Comparison of ENCODE assay signal across 12 mouse cellular contexts in the genomic region with DNA sequence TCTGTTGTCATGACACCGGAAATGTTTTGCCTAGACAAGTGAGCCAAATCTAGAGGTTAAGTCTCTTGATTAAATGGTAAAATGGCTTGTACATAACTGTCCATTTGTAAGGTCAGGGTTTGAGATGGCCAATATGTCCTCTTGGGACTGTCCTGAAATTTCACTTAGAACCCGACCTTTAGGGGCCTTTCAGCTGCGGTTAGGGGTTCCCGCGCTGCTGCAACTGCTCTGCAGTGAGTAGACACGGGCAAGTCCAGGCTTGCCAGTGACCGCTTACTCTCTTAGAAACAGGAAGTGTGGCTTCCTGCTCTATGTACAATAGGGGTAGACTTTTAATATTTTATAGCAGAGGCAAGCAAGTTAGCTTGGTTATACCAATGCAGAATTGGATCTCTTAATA. TPM values are rescaled to one million over a fixed set of nuclear protein-coding genes. Genes with fewer than 3 reads are reported as not detected.
DNase-seq lines count a peak whose midpoint lies in the region; ATAC-seq and TF ChIP-seq lines count a peak whose summit lies in the region.
"Had no signal": no experiment of that assay in that cellular context is flagged by ENCODE, and none has a peak within 500 bp of the region (broad histone marks: within the 10 kb centered on the region; RNA-seq: fewer than 3 reads in every experiment).

No protein-coding gene starts in this region.

- no peaks in the 10 kb centered on the region for H3K27me3 ChIP-seq in spleen, adult 2 months (ENCODE audit: control insufficient read depth, insufficient read depth, low read length)
- no peaks in the 10 kb centered on the region for H3K27me3 ChIP-seq in forebrain, embryonic 11.5 days (ENCODE audit: control insufficient read depth, insufficient read depth, low read length)

- no peak overlapping the region for H3K9ac ChIP-seq in forebrain, embryonic 11.5 days (ENCODE audit: low read length)

- no peak overlapping the region for H3K4me3 ChIP-seq in gastrocnemius, adult 2 months
- H3K4me3 ChIP-seq in spleen, adult 2 months (ENCODE audit: extremely low read depth, insufficient read depth, insufficient read length): no peak overlapping the region
- no peak overlapping the region for H3K4me3 ChIP-seq in forebrain, embryonic 11.5 days (ENCODE audit: low read depth, low read length)
- H3K4me3 ChIP-seq: midbrain, embryonic 10.5 days had no signal

- H3K9me3 ChIP-seq in forebrain, embryonic 11.5 days (ENCODE audit: control insufficient read depth, low read length): no peaks in the 10 kb centered on the region
- H3K9me3 ChIP-seq: midbrain, embryonic 10.5 days had no signal

- H3K4me2 ChIP-seq in forebrain, embryonic 11.5 days (ENCODE audit: low read depth, low read length, severe bottlenecking): no peak overlapping the region

- TF ChIP-seq POLR2A in spleen, adult 2 months (IDR thresholded peaks at IDR 0.05; ENCODE audit: low read depth, low read length): no peak

- peaks cover 22% of the 10 kb centered on the region for H3K36me3 ChIP-seq in spleen, adult 2 months (ENCODE audit: control insufficient read depth, insufficient read depth, low read length)
- H3K36me3 ChIP-seq in forebrain, embryonic 11.5 days (ENCODE audit: control insufficient read depth, insufficient read depth, low read length): no peaks in the 10 kb centered on the region; the same call in 1 of the 2 replicates

- no peak for DNase-seq in gastrocnemius, adult 2 months
- no peak for DNase-seq in gastrocnemius, postnatal 10 days
- peak in 1 of 2 experiments; percentile 18 for DNase-seq in spleen, adult 2 months (ENCODE audit: low read depth in 1 of 2, low spot score in 2 of 2)
- no peak for DNase-seq in spleen, postnatal 10 days (ENCODE audit: low spot score in 2 of 2)
- peak; percentile 35 for DNase-seq in liver
- DNase-seq in cerebellum, postnatal 10 days: no peak
- no peak for DNase-seq in forebrain, embryonic 11.5 days (ENCODE audit: low spot score)
- DNase-seq: heart, postnatal 10 days; kidney, adult 18-20 months had no signal

- ATAC-seq in neutrophil, adult 5-6 weeks (ENCODE audit: extremely low read depth, insufficient number of reproducible peaks, low FRiP score, poor library complexity, severe bottlenecking): peak; percentile 69
- ATAC-seq in forebrain, embryonic 11.5 days (replicated peaks; ENCODE audit: low FRiP score): no peak
- ATAC-seq: forebrain, embryonic 16.5 days had no signal

- intact Hi-C loops in gastrocnemius, adult 2 months (cut with DNase I): no loop called here

- TF ChIP-seq CTCF in gastrocnemius, adult 2 months (IDR thresholded peaks at IDR 0.05): no peak
- no peak for TF ChIP-seq CTCF in spleen, adult 2 months (IDR thresholded peaks at IDR 0.05; ENCODE audit: extremely low read depth, insufficient read depth, insufficient read length, insufficient replicate concordance)

- peaks cover 11% of the 10 kb centered on the region; the same call in 1 of the 2 replicates for H3K4me1 ChIP-seq in spleen, adult 2 months (ENCODE audit: control insufficient read depth, insufficient read depth, insufficient read length)
- H3K4me1 ChIP-seq in forebrain, embryonic 11.5 days (replicated peaks; ENCODE audit: control insufficient read depth, insufficient read depth, low read length): no peaks in the 10 kb centered on the region
- H3K4me1 ChIP-seq: midbrain, embryonic 10.5 days had no signal

- 8% methylated on average over 7 of the region's 7 CpGs for WGBS in spleen, adult 2 months
- 89% methylated on average over 7 of the region's 7 CpGs for WGBS in forebrain, embryonic 11.5 days

- 0 out of 2 replicates have a peak overlapping the region, but pooled peaks have one; percentile 12 for H3K27ac ChIP-seq in gastrocnemius, adult 2 months
- peak overlapping the region; percentile 71 for H3K27ac ChIP-seq in spleen, adult 2 months (ENCODE audit: insufficient read depth, low read length)
- H3K27ac ChIP-seq in forebrain, embryonic 11.5 days (ENCODE audit: low read depth, low read length): no peak overlapping the region
- H3K27ac ChIP-seq: midbrain, embryonic 10.5 days had no signal

RNA-seq across cellular contexts. Expression of a gene that starts 12.1 kb away (rescaled TPM):
- 10 to 100 TPM; 39.4 to 40.1 TPM for total RNA-seq in gastrocnemius, adult 2 months (2021)
- total RNA-seq in gastrocnemius, postnatal 10 days (2021): 10 to 100 TPM; 16.8 to 20.2 TPM
- 19.6 and 21.5 TPM in 2 replicates for polyA plus RNA-seq in spleen, adult 2 months (2012; rRNA removed)
- 122 and 154 TPM in 2 replicates for total RNA-seq in neutrophil, adult 5-6 weeks (2017)
- 16.3 and 18.4 TPM in 2 replicates for polyA plus RNA-seq in forebrain, embryonic 11.5 days (2014; fragmentation: Nextera tagmentation; extraction: Ambion mirVana)
